Mouse (Mus musculus): ENCODE measurements at regions not wholly inside any gene's neighbourhood (a gene's known extent, or its start where the extent isn't known, plus 50 kb on each side); places are given as distances from the start of the nearest gene placed in this dataset.

- H3K4me2 ChIP-seq (ENCODE audit: low read length): no peak overlapping the region
- no peaks in the 10 kb centered on the region for H3K9me3 ChIP-seq (ENCODE audit: control insufficient read depth, low read length)
- H3K27me3 ChIP-seq (ENCODE audit: control insufficient read depth, insufficient read depth, low read length): no peaks in the 10 kb centered on the region
- no peak for DNase-seq
- whole genome bisulfite sequencing: 70% methylated on average over 6 of the region's 6 CpGs
- 0 out of 2 replicates have a peak overlapping the region, but pooled peaks have one; percentile 5 for H3K27ac ChIP-seq (replicated peaks; ENCODE audit: low read depth, low read length)
- ATAC-seq (ENCODE audit: low FRiP score, low TSS enrichment): no peak
- no peaks in the 10 kb centered on the region for H3K36me3 ChIP-seq (ENCODE audit: control insufficient read depth, insufficient read depth, low read length)
- H3K4me3 ChIP-seq (replicated peaks; ENCODE audit: low read depth, low read length): no peak overlapping the region
- peaks cover 4% of the 10 kb centered on the region; the same call in 1 of the 2 replicates for H3K4me1 ChIP-seq (ENCODE audit: control insufficient read depth, insufficient read depth, low read length)
- H3K9ac ChIP-seq (replicated peaks; ENCODE audit: low read length): no peak overlapping the region
These were observed 454.8 kb upstream of the Gm6657 start for GRCm38 (mm10) chr12:77739047-77739760.

DNA sequence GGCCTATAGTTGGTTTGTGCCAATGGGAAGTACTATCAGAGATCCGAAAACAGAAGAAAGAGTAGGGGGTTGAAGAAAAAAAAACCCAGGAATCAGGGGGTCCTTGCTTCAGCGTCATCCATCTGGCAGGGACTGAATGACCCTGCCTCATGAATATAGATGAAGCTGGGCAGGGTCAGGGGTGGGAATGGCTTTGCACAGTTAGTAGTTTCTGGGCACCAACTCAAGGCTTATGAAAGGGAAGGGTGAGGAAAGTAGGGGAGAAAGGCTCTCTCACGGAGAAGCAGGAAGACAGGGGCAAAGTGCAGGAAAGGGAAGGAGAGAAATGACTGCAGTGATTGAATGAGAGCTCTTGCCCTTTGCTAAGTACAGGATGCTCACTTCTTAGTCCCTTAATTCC is 451.3 kb upstream of the Gm6657 start:
- no peak overlapping the region for H3K4me3 ChIP-seq (replicated peaks; ENCODE audit: low read depth, low read length)
- no peak overlapping the region for H3K4me2 ChIP-seq (ENCODE audit: low read length)
- no peaks in the 10 kb centered on the region for H3K27me3 ChIP-seq (ENCODE audit: control insufficient read depth, insufficient read depth, low read length)
- DNase-seq (peak; percentile 33), ATAC-seq (ENCODE audit: low FRiP score, low TSS enrichment) (no peak)
- peaks cover 4% of the 10 kb centered on the region; the same call in 1 of the 2 replicates for H3K4me1 ChIP-seq (ENCODE audit: control insufficient read depth, insufficient read depth, low read length)
- no peak overlapping the region for H3K9ac ChIP-seq (replicated peaks; ENCODE audit: low read length)
- no peaks in the 10 kb centered on the region for H3K9me3 ChIP-seq (ENCODE audit: control insufficient read depth, low read length)
- no peaks in the 10 kb centered on the region for H3K36me3 ChIP-seq (ENCODE audit: control insufficient read depth, insufficient read depth, low read length)
- no peak overlapping the region for H3K27ac ChIP-seq (replicated peaks; ENCODE audit: low read depth, low read length)
- 21% methylated on average over 3 of the region's 3 CpGs for WGBS

- no peak overlapping the region for H3K4me2 ChIP-seq (ENCODE audit: low read length)
- H3K27ac ChIP-seq (replicated peaks; ENCODE audit: low read depth, low read length): no peak overlapping the region
- H3K4me3 ChIP-seq (replicated peaks; ENCODE audit: low read depth, low read length): no peak overlapping the region
- H3K4me1 ChIP-seq (ENCODE audit: control insufficient read depth, insufficient read depth, low read length): no peaks in the 10 kb centered on the region
- no peaks in the 10 kb centered on the region for H3K27me3 ChIP-seq (ENCODE audit: control insufficient read depth, insufficient read depth, low read length)
- 67% methylated on average over 3 of the region's 3 CpGs for WGBS
- H3K9me3 ChIP-seq (ENCODE audit: control insufficient read depth, low read length): no peaks in the 10 kb centered on the region
- H3K9ac ChIP-seq (replicated peaks; ENCODE audit: low read length): no peak overlapping the region
- ATAC-seq (ENCODE audit: low FRiP score, low TSS enrichment) (no peak), DNase-seq (no peak)
- no peaks in the 10 kb centered on the region for H3K36me3 ChIP-seq (ENCODE audit: control insufficient read depth, insufficient read depth, low read length)
These were observed 444.5 kb upstream of the Gm6657 start for GRCm38 (mm10) chr12:77749438-77750007.

GRCm38 (mm10) chr12:77752181-77752580 is 441.9 kb upstream of the Gm6657 start:
- no peak overlapping the region for H3K4me2 ChIP-seq (ENCODE audit: low read length)
- no peaks in the 10 kb centered on the region for H3K36me3 ChIP-seq (ENCODE audit: control insufficient read depth, insufficient read depth, low read length)
- no peaks in the 10 kb centered on the region for H3K4me1 ChIP-seq (ENCODE audit: control insufficient read depth, insufficient read depth, low read length)
- ATAC-seq (ENCODE audit: low FRiP score, low TSS enrichment) (no peak), DNase-seq (no peak)
- H3K9ac ChIP-seq (replicated peaks; ENCODE audit: low read length): no peak overlapping the region
- H3K27me3 ChIP-seq (ENCODE audit: control insufficient read depth, insufficient read depth, low read length): no peaks in the 10 kb centered on the region
- H3K27ac ChIP-seq (replicated peaks; ENCODE audit: low read depth, low read length): no peak overlapping the region
- H3K4me3 ChIP-seq (replicated peaks; ENCODE audit: low read depth, low read length): no peak overlapping the region
- 92% methylated on average over 5 of the region's 5 CpGs for WGBS
- no peaks in the 10 kb centered on the region for H3K9me3 ChIP-seq (ENCODE audit: control insufficient read depth, low read length)

- H3K4me2 ChIP-seq (ENCODE audit: low read length): no peak overlapping the region
- no peaks in the 10 kb centered on the region for H3K9me3 ChIP-seq (ENCODE audit: control insufficient read depth, low read length)
- H3K9ac ChIP-seq (replicated peaks; ENCODE audit: low read length): no peak overlapping the region
- DNase-seq (no peak), ATAC-seq (ENCODE audit: low FRiP score, low TSS enrichment) (no peak)
- H3K27ac ChIP-seq (replicated peaks; ENCODE audit: low read depth, low read length): no peak overlapping the region
- 71% methylated on average over 7 of the region's 7 CpGs for WGBS
- no peaks in the 10 kb centered on the region for H3K27me3 ChIP-seq (ENCODE audit: control insufficient read depth, insufficient read depth, low read length)
- no peak overlapping the region for H3K4me3 ChIP-seq (replicated peaks; ENCODE audit: low read depth, low read length)
- no peaks in the 10 kb centered on the region for H3K4me1 ChIP-seq (ENCODE audit: control insufficient read depth, insufficient read depth, low read length)
- H3K36me3 ChIP-seq (ENCODE audit: control insufficient read depth, insufficient read depth, low read length): no peaks in the 10 kb centered on the region
These were observed 438.0 kb upstream of the Gm6657 start for GRCm38 (mm10) chr12:77756021-77756420.

- no peak for DNase-seq
- no peaks in the 10 kb centered on the region for H3K36me3 ChIP-seq (ENCODE audit: control insufficient read depth, insufficient read depth, low read length)
- ATAC-seq (ENCODE audit: low FRiP score, low TSS enrichment): no peak
- H3K9ac ChIP-seq (replicated peaks; ENCODE audit: low read length): no peak overlapping the region
- no peak overlapping the region for H3K4me3 ChIP-seq (replicated peaks; ENCODE audit: low read depth, low read length)
- H3K4me2 ChIP-seq (ENCODE audit: low read length): no peak overlapping the region
- H3K4me1 ChIP-seq (ENCODE audit: control insufficient read depth, insufficient read depth, low read length): 0 out of 2 replicates have a peak, but pooled peaks cover 7% of the 10 kb centered on the region
- WGBS: 89% methylated on average over 3 of the region's 3 CpGs
- H3K9me3 ChIP-seq (ENCODE audit: control insufficient read depth, low read length): no peaks in the 10 kb centered on the region
- no peak overlapping the region for H3K27ac ChIP-seq (replicated peaks; ENCODE audit: low read depth, low read length)
- H3K27me3 ChIP-seq (ENCODE audit: control insufficient read depth, insufficient read depth, low read length): no peaks in the 10 kb centered on the region
These were observed 433.1 kb upstream of the Gm6657 start for GRCm38 (mm10) chr12:77760976-77761375.

DNA sequence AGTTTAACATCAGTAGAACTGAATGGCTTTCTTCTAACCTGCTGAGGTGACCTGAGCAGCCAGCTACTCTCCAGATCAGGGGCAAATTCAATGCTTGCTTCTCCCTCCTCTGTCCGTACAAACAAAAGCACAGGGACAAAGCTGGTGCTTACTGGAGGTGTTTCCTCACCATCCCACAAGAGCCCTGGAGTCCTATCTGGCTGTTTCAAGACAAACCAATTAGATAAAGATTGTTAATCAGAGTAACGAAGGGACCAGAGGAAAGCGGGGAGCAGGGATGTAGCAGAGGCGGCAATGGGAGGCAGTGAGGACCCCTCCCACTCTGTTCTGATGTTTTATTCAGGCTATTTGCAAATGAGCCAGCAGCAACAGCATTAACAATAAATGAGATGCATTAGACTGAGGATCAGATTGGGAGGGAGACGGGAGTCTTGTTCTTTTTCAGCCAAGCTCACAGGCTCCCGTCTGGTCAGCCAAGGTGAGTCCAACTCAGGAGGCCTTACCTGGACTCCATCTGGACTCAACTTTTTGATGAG is 418.0 kb upstream of the Gm6657 start:
- peak overlapping the region; percentile 27 for H3K27ac ChIP-seq (replicated peaks; ENCODE audit: low read depth, low read length)
- H3K4me1 ChIP-seq (ENCODE audit: control insufficient read depth, insufficient read depth, low read length): peaks cover 13% of the 10 kb centered on the region; the same call in 1 of the 2 replicates
- no peak overlapping the region for H3K4me3 ChIP-seq (replicated peaks; ENCODE audit: low read depth, low read length)
- no peaks in the 10 kb centered on the region for H3K9me3 ChIP-seq (ENCODE audit: control insufficient read depth, low read length)
- 42% methylated on average over 6 of the region's 6 CpGs for WGBS
- H3K4me2 ChIP-seq (ENCODE audit: low read length): no peak overlapping the region
- no peak for DNase-seq
- no peaks in the 10 kb centered on the region for H3K27me3 ChIP-seq (ENCODE audit: control insufficient read depth, insufficient read depth, low read length)
- ATAC-seq (ENCODE audit: low FRiP score, low TSS enrichment): no peak
- H3K36me3 ChIP-seq (ENCODE audit: control insufficient read depth, insufficient read depth, low read length): no peaks in the 10 kb centered on the region
- no peak overlapping the region for H3K9ac ChIP-seq (replicated peaks; ENCODE audit: low read length)

DNA sequence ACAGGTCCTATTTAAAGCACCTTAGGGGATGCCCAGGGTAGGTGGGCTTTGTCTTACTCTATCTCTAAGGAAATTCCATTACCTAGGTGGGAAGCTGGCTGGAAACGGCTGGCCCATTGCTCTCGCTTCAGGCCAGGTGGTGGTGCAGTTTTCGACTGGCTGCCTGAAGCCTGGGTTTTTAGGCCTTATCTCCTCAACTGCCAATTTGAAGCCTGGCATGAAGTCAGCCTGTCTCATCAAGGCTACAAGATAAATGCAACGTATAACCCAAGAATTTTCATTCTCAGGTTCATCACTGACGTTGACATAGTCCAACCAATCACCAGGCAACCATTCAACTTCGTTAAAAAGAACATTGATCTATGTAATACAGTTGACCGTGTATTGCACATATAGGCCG is 417.3 kb upstream of the Gm6657 start:
- WGBS: 80% methylated on average over 8 of the region's 8 CpGs
- H3K4me2 ChIP-seq (ENCODE audit: low read length): no peak overlapping the region
- DNase-seq (no peak), ATAC-seq (ENCODE audit: low FRiP score, low TSS enrichment) (no peak)
- peaks cover 14% of the 10 kb centered on the region; the same call in 1 of the 2 replicates for H3K4me1 ChIP-seq (ENCODE audit: control insufficient read depth, insufficient read depth, low read length)
- no peaks in the 10 kb centered on the region for H3K36me3 ChIP-seq (ENCODE audit: control insufficient read depth, insufficient read depth, low read length)
- H3K9me3 ChIP-seq (ENCODE audit: control insufficient read depth, low read length): no peaks in the 10 kb centered on the region
- no peak overlapping the region for H3K27ac ChIP-seq (replicated peaks; ENCODE audit: low read depth, low read length)
- H3K9ac ChIP-seq (replicated peaks; ENCODE audit: low read length): no peak overlapping the region
- H3K4me3 ChIP-seq (replicated peaks; ENCODE audit: low read depth, low read length): no peak overlapping the region
- H3K27me3 ChIP-seq (ENCODE audit: control insufficient read depth, insufficient read depth, low read length): no peaks in the 10 kb centered on the region

Data from midbrain, embryonic 14.5 days (tissue).